Mouse (Mus musculus): ENCODE data around the gene Rpusd1. TPM values are rescaled to one million over a fixed set of nuclear protein-coding genes. Genes with fewer than 3 reads are reported as not detected.

Rpusd1 gene
- polyA plus RNA-seq (2015; fragmentation: Nextera tagmentation; extraction: Ambion mirVana), result 8.7 and 12.9 TPM in 2 replicates

DNA sequence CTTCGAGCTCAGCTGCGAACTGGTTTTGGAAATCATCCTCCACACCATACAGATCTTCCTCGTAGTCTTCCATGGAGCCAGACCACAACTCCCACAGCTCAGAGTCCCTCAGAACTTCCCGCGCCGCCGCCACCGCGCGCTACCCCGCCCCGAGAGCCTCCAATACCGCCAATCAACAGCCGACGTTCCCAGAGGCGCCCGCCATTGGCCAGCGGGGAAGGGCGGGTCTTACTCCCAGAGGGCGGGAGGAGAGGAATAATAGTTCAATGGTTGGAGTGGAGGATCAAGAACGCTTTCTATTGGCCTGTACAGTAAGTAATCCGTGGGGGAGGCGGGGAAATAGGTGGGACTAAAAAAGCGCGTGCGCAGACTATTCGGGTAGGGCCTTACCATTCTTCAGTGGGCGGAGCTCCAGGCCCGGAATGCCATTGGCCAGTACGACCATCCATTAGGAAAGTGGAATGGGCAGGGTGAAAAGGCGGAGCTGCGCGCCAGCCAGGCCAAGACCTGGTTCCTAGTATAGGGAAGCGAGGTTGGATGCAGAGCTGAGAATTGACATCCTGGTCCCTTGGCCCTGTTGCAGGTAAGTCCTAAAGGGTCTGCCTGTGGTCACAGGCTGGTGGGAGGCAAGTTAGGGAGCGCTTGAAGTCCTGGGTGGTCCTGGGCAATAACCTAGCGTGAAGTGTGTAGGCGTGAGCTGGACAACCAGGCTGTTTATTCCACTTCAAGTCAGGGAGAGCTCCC is at the start of gene Rpusd1, which contains the start of gene Chtf18:
Rpusd1 (plus strand) TSS at position 406 of the 744 bp plus-strand sequence.
Chtf18 (minus strand) TSS at position 155 of the 744 bp plus-strand sequence.

DNA sequence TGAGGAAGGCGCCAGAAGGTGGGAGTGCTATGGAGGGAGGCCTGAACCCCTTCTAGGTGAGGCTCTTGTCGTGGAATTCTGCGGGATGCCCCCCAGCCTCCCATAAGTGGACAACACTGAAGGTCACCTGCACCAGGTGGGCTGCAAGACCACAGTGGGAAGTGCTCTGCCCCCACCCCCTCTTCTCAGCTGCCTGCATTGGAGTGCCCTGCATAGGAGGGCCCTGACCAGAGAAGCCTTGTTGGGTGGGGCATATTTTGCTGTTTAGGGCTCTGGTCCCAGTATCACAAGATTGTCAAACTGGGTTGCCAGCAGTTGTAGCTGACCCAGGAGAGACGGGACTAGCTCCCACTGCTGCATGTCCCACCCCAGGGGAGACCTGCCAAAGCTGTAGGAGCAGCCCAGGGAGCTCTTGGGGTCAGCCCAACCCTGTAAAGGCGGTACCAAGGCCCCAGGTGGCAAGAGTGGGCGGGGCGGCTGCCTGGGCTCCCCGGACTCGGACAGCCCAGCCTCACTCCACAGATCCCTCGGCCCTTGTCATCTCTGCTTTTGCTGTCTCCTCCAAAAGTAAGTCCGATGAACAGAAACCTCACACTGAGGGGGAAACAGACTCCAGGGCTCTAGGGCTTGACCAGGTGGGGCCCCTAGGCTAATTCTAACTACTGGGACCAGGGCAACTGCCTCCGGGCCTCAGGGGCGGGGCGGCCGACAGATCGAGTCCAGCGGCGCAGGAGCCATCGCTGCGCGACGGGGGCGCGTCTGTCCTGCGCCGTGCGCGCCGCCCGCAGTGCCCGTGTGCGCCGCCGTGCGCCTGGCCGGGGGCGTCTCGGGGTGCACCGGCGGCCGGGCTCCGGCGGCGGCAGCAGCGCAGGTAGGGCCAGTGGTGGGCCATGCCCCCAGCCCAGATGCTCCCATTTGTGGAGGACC is 10.5 kb upstream of the Rpusd1 start, which contains the start of gene Gng13:
Gng13 (plus strand) TSS at position 461 of the 927 bp plus-strand sequence.

DNA sequence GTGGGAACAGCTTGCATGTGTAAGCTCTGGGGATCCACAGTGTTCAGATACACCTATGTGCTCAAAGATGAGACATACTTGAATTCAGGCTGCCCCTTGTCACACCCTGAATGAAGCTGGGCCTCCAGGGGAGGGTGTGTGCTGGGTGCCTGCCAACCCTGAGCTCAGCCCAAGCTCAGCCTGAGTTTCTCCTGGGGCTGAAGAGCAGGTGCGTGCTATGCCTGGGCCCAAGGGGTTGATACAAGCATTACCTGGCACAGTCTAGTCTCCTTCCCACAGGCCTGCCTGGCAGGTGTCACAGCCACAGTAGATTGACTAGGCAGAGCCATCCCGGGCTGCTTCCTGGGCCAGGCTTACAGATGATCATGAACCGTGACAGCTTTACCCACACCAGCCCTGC is 8.3 kb downstream of the Rpusd1 start, which contains the start of gene Mslnl:
Mslnl (plus strand) TSS at position 298 of the 400 bp plus-strand sequence.

DNA sequence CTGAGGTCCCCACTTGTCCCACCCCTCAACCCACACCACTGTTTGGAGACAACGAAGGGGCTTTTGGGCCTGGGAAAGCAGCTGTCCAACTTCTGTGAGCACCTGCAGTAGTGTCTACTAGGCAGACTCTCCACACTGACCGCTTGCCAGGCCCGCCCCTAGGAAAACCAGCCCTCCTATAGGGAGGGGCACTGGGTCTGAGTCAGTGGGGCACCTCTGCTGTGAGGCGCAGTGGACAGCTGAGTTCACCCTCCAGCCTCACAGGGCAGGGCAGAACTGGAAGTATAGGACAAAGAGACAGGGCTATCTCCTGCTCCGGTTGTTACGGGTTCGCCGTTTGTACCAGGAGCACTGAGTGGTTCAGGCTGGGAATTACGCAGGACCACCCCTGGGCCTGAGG is 26.8 kb downstream of the Rpusd1 start, which contains the start of gene Msln:
Msln (minus strand) TSS at position 138 of the 400 bp plus-strand sequence.

DNA sequence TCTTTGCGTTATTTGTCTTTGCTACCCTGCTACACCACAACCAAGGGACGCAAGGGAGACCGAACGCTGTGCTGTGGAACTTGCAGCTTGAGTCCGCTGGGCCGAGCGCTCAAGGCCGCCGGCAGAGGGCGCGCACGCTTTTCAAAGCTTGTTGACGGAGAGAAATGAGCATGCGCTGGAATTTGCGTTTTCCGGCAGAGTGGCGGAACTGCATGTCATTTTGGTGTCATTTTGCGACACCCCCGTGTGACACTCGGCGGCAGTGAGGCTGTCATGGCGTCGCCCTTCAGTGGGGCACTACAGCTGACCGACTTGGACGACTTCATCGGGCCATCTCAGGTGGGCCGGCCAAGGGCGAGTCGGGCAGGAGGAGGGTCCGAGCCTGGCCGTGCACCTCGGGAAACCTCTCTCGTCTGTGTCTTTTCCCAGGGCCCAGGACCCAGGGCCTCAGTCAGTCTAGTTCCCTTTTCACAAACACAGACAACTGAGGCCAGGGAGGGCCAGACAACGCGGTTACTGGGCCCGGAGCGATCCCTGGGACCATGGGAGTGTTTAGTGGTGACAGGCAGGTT is 46.2 kb downstream of the Rpusd1 start, which contains the start of gene Narfl:
Narfl (plus strand) TSS at position 228 of the 572 bp plus-strand sequence.

Small RNA genes within 50 kb of the gene (microRNA-seq; reads per million reads assigned to microRNA genes)
- gene Gm25083 (not detected), gene Mir6966 (0.93 reads per million)

Other genes with a start within 250 kb of the Rpusd1 start
- gene Sstr5, start 230.4 kb upstream of the Rpusd1 start, polyA plus RNA-seq (2015; fragmentation: Nextera tagmentation; extraction: Ambion mirVana), result not detected in 2 replicates
- gene Sox8, start 157.0 kb upstream of the Rpusd1 start, polyA plus RNA-seq (2015; fragmentation: Nextera tagmentation; extraction: Ambion mirVana), result 1.6 and 1.7 TPM in 2 replicates
- 16.8 and 17.1 TPM in 2 replicates for gene Lmf1, start 148.6 kb upstream of the Rpusd1 start, polyA plus RNA-seq (2015; fragmentation: Nextera tagmentation; extraction: Ambion mirVana)
- gene Gng13, start 10.5 kb upstream of the Rpusd1 start, polyA plus RNA-seq (2015; fragmentation: Nextera tagmentation; extraction: Ambion mirVana), result 0.63 and 2.2 TPM in 2 replicates
- gene Chtf18, start 251 bp upstream of the Rpusd1 start, polyA plus RNA-seq (2015; fragmentation: Nextera tagmentation; extraction: Ambion mirVana), result 6.3 and 7.4 TPM in 2 replicates
- gene Mslnl, start 8.4 kb downstream of the Rpusd1 start, polyA plus RNA-seq (2015; fragmentation: Nextera tagmentation; extraction: Ambion mirVana), result 0.06 and 0.07 TPM in 2 replicates
- gene Msln, start 26.7 kb downstream of the Rpusd1 start, polyA plus RNA-seq (2015; fragmentation: Nextera tagmentation; extraction: Ambion mirVana), result 160 and 189 TPM in 2 replicates
- gene Narfl, start 46.1 kb downstream of the Rpusd1 start, polyA plus RNA-seq (2015; fragmentation: Nextera tagmentation; extraction: Ambion mirVana), result 19.4 and 20.0 TPM in 2 replicates
- 37.6 and 41.6 TPM in 2 replicates for gene Haghl, start 58.0 kb downstream of the Rpusd1 start, polyA plus RNA-seq (2015; fragmentation: Nextera tagmentation; extraction: Ambion mirVana)
- gene Ccdc78, start 58.9 kb downstream of the Rpusd1 start, polyA plus RNA-seq (2015; fragmentation: Nextera tagmentation; extraction: Ambion mirVana), result 0.24 and 0.27 TPM in 2 replicates
- gene Fam173a, start 65.2 kb downstream of the Rpusd1 start, polyA plus RNA-seq (2015; fragmentation: Nextera tagmentation; extraction: Ambion mirVana), result 79.0 and 85.2 TPM in 2 replicates
- gene AC134908.4, start 68.0 kb downstream of the Rpusd1 start, polyA plus RNA-seq (2015; fragmentation: Nextera tagmentation; extraction: Ambion mirVana), result 0.25 TPM in 1 of 2 replicates, not detected in the other
- 22.7 and 22.9 TPM in 2 replicates for gene Metrn, start 69.5 kb downstream of the Rpusd1 start, polyA plus RNA-seq (2015; fragmentation: Nextera tagmentation; extraction: Ambion mirVana)
- 1.4 and 1.8 TPM in 2 replicates for gene Fbxl16, start 81.4 kb downstream of the Rpusd1 start, polyA plus RNA-seq (2015; fragmentation: Nextera tagmentation; extraction: Ambion mirVana)
- gene Wdr24, start 96.0 kb downstream of the Rpusd1 start, polyA plus RNA-seq (2015; fragmentation: Nextera tagmentation; extraction: Ambion mirVana), result 10.9 and 11.6 TPM in 2 replicates
- 29.1 and 29.4 TPM in 2 replicates for gene Jmjd8, start 101.2 kb downstream of the Rpusd1 start, polyA plus RNA-seq (2015; fragmentation: Nextera tagmentation; extraction: Ambion mirVana)
- gene Stub1, start 105.7 kb downstream of the Rpusd1 start, polyA plus RNA-seq (2015; fragmentation: Nextera tagmentation; extraction: Ambion mirVana), result 207 and 208 TPM in 2 replicates
- 5.1 and 6.3 TPM in 2 replicates for gene Rhbdl1, start 109.6 kb downstream of the Rpusd1 start, polyA plus RNA-seq (2015; fragmentation: Nextera tagmentation; extraction: Ambion mirVana)
- gene Gm20683, start 114.1 kb downstream of the Rpusd1 start, polyA plus RNA-seq (2015; fragmentation: Nextera tagmentation; extraction: Ambion mirVana), result 1.8 and 2.3 TPM in 2 replicates
- 9.2 and 11.0 TPM in 2 replicates for gene Rhot2, start 117.2 kb downstream of the Rpusd1 start, polyA plus RNA-seq (2015; fragmentation: Nextera tagmentation; extraction: Ambion mirVana)
- gene Wdr90, start 133.8 kb downstream of the Rpusd1 start, polyA plus RNA-seq (2015; fragmentation: Nextera tagmentation; extraction: Ambion mirVana), result 5.9 and 6.2 TPM in 2 replicates
- 13.1 and 18.2 TPM in 2 replicates for gene Mcrip2, start 141.1 kb downstream of the Rpusd1 start, polyA plus RNA-seq (2015; fragmentation: Nextera tagmentation; extraction: Ambion mirVana)
- 36.1 and 44.4 TPM in 2 replicates for gene Mettl26, start 147.4 kb downstream of the Rpusd1 start, polyA plus RNA-seq (2015; fragmentation: Nextera tagmentation; extraction: Ambion mirVana)
- gene Wfikkn1, start 153.2 kb downstream of the Rpusd1 start, polyA plus RNA-seq (2015; fragmentation: Nextera tagmentation; extraction: Ambion mirVana), result 0.12 and 0.22 TPM in 2 replicates
- 16.7 and 18.7 TPM in 2 replicates for gene Rab40c, start 192.1 kb downstream of the Rpusd1 start, polyA plus RNA-seq (2015; fragmentation: Nextera tagmentation; extraction: Ambion mirVana)
- gene Pigq, start 217.3 kb downstream of the Rpusd1 start, polyA plus RNA-seq (2015; fragmentation: Nextera tagmentation; extraction: Ambion mirVana), result 27.5 and 29.1 TPM in 2 replicates
- not detected in 2 replicates for gene Nhlrc4, start 217.3 kb downstream of the Rpusd1 start, polyA plus RNA-seq (2015; fragmentation: Nextera tagmentation; extraction: Ambion mirVana)
- 0.07 TPM in 1 of 2 replicates, not detected in the other for gene A930017K11Rik, start 224.9 kb downstream of the Rpusd1 start, polyA plus RNA-seq (2015; fragmentation: Nextera tagmentation; extraction: Ambion mirVana)